Mouse (Mus musculus): ENCODE results near the gene Akap14.
"Not testable (repeated sequence)": the region's sequence is repeated elsewhere in the genome, so short reads cannot be mapped to it uniquely, and the experiment has no call there.

Gene Akap14

DNA sequence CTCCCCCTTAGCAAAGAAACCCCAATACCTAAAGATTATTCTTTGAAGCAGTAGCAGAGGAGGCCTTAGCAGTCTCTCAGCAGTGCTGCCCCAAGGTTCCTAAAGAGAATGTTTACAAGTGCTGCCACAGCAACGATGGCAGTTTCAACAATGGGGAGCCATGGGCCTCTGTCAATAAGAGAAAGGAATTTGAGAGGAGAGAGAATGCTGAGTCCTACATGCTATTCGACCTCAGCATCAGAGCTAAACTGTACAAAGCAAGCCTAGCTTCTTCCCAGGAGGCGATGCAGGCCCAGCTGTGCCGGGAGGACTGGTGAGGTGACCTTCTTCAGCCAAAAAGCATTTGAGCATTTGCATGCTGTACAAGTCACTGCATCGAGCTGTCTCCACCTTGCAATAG is at the start of gene Akap14:
Akap14 (minus strand) TSS at position 101 of the 400 bp plus-strand sequence.
- in situ Hi-C loops (cut with MboI, MseI): no loop called here

DNA sequence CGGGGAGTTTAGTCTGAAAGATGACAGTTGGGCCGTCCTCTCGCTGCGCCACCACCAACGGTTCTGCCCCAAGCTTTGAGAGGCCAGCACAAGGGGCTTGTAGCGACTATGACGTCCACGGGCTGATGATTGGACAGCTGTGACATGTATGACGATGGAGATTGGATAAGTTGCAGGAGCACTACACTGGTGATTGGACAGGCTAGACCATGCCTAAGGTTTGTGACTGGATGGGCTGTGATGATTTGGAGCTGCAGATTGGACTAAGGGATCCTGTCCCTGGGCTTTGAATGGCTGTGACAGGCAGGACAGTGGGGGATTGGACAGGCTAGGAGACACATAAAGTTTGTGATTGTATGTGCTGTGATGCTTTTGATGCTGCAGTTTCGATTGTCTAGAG is 42.3 kb upstream of the Akap14 start, which contains the start of gene Gm9:
Gm9 (minus strand) TSS at position 101 of the 400 bp plus-strand sequence.
- in situ Hi-C loops (cut with MboI, MseI): no loop called here

DNA sequence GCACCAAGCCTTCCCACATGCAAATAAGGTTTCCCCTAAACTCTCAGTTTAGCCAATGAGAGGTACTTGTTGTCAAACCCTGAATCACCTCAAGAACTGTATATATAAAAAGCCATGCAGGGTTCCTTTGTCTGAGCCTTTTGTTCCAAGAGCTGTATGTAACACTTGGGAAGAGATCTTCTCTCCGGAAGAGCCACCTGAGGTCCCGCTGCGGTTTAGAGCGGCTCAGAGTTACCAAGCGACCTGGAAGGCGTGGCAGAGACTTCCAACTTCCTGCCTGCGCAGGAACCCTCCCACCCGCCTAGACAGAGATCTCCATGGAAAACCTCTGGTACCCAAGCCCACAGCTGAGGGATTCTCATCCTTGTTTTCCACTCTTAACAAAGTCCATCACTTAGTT is 30.0 kb upstream of the Akap14 start:
- in situ Hi-C loops (cut with MboI, MseI): no loop called here

DNA sequence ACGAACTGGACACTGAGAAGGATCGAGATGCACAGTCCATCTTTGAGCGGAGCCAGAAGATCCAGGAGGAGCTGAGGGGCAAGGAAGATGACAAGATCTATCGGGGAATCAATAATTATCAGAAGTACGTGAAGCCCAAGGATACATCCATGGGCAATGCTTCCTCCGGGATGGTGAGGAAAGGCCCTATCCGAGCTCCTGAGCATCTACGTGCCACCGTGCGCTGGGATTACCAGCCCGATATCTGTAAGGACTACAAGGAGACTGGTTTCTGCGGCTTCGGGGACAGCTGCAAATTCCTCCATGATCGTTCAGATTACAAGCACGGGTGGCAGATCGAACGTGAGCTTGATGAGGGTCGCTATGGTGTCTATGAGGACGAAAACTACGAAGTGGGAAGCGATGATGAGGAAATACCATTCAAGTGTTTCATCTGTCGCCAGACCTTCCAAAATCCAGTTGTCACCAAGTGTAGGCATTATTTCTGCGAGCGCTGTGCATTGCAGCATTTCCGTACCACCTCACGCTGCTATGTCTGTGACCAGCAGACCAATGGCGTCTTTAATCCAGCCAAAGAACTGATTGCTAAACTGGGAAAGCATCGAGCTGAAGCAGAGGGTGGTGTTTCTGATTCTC is 23.2 kb upstream of the Akap14 start:
- in situ Hi-C loops (cut with MboI, MseI): no loop called here

DNA sequence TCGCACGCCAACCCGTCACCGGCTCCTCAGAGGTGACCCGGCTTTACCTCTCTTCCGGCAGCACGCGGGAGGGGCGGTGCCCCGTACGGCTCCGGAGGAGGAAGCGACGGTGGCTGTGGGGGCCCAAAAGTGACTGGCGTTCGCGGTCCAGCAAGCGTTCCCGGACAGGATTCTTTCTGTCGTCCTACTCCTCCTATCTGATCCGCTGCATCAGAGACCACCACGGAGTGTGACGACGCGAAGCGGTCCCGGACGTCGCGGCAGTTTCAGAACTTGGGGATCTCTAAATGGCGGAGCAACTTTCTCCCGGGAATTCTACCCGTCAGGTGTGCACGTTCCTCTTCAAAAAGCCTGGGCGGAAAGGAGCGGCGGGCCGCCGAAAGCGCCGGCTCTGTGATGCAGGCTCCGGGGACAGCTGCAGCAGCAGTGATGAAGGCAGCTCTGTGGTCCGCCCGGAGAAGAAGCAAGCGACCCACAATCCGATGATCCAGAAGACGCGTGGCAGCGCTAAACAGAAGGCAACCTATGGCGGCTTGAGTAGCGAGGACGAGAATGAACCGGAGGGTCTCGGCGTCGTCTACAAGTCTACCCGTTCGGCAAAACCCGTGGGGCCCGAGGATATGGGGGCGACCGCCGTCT is 22.6 kb upstream of the Akap14 start, which contains the start of the genes Ndufa1 and Rnf113a1:
Ndufa1 (minus strand) TSS at position 59 of the 639 bp plus-strand sequence.
Rnf113a1 (plus strand) TSS at position 141 of the 639 bp plus-strand sequence.
- in situ Hi-C loops (cut with MboI, MseI): no loop called here

DNA sequence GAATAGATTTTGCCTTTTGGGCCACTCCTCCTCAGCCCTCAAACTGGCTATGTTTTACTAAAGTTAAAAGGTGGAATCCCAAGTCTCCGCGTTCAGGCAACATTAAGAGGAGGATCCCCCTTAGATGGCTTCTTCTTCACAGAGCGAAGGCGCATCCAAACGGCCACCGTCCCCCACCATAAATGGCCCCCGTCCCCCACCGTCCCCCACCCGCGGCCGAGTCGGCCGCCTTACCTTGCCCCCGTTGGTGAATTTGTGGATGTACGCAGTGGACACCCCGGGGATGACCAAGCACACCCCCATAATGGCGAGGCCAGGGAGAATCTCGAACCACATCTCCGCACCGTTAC is 22.1 kb upstream of the Akap14 start:
- in situ Hi-C loops (cut with MboI, MseI): no loop called here

DNA sequence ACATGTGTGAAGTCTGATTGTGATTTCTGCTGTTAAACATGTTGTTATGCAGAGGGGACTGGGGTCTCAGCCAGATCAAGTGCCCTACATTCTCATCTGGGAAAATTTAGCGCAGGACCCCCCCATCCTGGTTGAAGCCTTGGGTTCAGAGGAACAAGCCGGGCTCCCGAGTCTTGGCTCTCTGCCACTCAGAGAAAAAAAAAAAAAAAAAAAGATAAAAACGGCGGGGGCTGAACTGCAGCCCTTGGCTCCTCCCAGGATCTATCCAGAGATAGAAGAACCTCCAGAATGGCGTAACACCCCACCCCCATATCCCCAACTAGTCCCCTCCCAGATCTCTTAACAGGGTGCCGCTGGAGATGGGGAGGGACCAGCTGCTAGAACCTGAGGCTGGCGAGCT is 15.8 kb upstream of the Akap14 start:
- in situ Hi-C loops (cut with MboI, MseI): not testable (repeated sequence)

DNA sequence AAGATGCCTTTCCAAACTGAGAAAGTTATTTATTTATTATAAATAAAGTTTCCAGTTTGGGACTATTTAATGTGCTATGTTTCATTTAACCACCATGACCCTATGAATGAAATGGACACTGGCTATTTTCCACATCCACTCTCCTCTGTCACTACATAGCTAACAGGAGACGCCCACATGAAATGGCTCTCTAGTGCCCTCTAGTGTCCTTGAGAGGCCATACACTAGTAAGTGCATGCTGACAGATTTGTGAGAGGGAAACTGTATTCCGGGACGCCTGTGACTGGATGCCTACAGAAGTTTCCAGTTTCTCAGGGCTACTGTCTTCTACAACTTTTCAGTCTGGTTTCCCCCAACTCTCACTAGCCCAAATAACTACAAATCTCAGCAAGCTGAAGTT is 1.6 kb downstream of the Akap14 start:
- in situ Hi-C loops (cut with MboI, MseI): no loop called here

DNA sequence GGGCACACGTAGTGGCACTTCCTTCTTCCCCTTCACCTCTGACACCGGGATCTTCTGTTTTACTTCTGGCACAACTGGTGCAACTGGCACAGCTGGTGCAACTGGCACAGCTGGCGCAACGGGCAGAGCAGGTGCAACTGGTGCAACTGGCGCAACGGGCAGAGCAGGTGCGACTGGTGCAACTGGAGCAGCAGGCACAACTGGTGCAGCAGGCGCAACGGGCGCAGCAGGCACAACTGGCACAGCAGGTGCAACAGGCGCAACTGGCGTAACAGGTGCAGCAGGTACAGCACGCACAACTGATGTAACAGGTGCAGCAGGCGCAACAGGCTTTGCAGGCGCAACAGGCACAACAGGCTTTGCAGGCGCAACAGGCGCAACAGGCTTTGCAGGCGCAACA is 5.5 kb downstream of the Akap14 start:
- in situ Hi-C loops (cut with MboI, MseI): no loop called here

DNA sequence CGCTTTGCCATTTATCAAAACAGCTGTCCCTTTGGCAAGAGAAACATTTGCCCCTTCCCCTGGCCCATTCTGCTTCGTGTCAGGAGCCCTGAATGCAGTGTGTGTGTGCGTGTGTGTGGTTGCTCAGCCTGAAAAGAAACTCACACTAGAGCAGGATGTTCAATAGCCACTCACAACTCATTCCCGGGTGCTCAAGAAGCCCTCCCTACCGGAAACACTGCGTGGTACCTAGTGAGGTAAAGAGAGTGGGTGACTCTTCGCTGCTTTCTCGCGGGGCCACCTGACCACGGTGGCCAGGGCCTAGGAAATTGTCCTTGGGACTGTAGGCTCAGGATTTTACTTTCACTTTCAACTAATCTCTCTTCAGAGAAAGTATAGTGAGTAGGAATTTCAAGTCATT is 7.5 kb downstream of the Akap14 start:
- in situ Hi-C loops (cut with MboI, MseI): no loop called here

DNA sequence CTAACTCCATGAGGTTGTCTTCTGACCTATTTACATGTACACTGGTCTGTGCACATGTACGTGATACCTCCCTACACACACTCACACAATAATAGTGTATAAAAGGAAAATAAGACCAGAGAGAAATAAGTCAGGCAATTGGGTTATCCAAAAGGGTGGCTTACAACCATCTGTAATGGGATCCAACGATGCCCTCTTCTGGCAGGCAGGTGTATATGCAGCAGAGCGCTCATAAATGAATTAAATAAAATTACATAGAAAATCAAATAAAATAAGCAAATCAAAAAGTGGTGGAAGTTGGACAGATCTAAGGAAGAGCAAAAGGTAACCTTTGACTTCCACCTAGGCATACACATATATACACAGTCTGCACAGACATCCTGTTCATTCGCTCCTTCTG is 10.8 kb downstream of the Akap14 start:
- in situ Hi-C loops (cut with MboI, MseI): no loop called here

DNA sequence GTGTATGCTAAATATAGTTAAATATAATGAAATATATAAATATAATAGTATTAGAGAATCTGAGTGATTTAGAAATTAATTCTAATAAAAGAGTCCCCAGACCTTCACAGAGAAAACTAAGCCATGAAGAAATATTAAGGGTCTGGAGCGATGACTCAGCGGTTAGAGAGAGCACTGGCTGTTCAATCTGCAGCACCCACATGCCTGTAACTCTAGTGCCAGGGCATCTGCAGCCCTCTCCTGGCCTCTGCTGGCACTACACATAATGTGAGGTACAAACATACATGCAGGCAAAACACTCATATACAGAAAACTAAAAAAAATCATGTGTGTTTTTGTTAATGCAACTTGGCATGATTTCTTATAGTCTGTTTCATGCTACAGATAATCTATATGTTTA is 23.7 kb downstream of the Akap14 start:
- in situ Hi-C loops (cut with MboI, MseI): no loop called here

DNA sequence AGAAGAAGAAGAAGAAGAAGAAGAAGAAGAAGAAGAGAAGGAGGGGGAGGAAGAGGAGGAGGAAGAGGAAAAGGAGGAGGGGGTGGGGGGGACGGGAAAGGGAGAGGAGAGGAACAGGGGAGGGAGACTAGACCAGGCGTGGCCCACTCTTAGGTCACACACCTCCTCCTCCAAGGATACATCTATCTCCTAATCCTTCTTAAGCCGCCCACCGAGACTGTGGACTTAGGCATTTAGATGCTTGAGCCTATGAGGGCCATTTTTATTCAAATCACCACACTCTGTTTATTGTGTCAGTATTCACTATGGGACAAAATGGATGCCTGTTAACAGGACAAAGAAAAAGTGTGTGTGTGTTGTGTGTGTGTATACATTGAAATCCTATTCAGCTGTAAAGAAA is 24.1 kb downstream of the Akap14 start:
- in situ Hi-C loops (cut with MboI, MseI): not testable (repeated sequence)

DNA sequence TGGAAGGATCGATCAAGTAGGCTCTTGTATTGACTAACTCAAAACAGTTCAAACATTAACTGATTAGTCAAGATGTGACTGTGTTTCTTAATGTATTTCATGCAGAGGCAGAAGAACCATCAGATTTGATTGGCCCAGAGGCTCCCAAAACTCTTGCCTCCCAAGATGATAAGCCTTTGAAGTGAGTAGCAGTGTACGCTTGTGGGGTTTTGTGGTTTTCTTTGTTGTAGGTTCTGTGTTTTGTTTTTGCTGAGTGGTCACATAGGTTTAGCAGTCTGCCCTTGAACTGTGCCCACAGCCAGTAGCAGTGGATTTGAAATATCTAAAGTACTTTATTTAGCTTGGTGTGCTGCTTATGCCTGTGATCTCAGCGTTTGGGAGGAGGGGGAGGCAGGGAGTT is 26.9 kb downstream of the Akap14 start:
- in situ Hi-C loops (cut with MboI, MseI): no loop called here

DNA sequence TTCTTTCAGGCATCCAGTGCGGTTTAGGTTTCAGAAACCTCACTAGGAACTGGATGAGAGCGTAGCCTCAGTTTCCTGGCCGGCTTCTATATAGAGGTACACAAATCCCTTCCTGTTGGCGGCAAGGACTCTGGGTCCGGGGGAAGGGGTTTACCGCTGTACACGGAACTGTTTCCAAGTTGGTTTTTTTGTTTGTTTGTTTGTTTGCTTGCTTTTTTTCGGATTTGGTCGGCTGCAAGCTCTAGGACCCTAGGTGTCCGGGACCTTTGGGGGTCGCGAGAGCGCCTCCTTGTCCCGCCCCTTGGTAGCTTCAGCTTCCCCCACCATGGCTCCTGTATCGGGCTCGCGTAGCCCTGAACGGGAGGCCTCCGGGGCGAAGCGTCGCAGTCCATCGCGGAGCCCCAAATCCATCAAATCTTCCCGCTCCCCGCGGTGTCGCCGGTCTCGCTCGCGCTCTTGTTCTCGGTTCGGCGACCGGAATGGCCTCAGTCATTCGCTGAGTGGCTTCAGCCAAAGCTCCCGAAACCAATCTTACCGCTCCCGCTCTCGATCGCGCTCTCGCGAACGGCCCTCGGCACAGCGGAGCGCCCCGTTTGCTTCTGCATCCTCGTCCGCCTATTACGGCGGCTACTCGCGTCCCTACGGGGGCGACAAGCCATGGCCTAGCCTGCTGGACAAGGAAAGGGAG is 41.8 kb downstream of the Akap14 start, which contains the start of gene Nkap:
Nkap (plus strand) TSS at position 125 of the 688 bp plus-strand sequence.
- in situ Hi-C loops (cut with MboI, MseI): no loop called here

DNA sequence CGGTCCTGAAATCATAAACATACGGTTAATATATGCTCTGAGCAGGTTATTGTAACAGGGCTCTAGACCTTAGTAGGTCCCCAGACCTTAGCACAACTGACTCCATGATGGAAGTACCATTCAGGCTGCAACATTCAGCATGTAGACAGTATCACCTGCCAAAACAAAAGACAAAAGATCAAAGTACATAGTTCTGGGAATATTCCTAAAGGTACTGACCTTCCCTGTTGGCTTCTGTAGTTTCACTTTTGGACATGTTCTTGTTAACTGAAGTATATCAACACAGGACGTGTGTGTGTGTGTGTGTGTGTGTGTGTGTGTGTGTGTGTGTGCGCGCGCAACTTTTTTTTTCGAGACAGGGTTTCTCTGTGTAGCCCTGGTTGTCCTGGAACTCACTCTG is 43.1 kb downstream of the Akap14 start:
- in situ Hi-C loops (cut with MboI, MseI): no loop called here

DNA sequence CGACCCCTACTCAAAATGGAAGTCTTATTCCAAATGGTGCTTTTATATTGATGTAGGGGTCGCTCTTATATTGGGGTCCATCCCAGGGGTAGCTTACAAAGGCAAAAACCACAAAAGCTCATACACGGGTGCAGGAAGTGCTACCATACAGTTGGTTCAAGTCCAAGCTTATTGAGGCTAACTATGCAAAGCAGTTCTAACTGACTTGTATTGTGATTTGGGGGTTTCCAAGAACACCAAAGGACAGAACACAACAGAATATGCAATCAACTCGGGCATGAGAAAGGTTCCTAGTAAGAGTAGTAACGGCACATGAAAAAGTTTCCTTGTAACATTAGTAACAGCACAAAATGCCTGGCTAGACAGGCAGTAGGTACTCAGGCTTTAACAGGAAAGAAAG is 48.4 kb downstream of the Akap14 start:
- in situ Hi-C loops (cut with MboI, MseI): no loop called here

DNA sequence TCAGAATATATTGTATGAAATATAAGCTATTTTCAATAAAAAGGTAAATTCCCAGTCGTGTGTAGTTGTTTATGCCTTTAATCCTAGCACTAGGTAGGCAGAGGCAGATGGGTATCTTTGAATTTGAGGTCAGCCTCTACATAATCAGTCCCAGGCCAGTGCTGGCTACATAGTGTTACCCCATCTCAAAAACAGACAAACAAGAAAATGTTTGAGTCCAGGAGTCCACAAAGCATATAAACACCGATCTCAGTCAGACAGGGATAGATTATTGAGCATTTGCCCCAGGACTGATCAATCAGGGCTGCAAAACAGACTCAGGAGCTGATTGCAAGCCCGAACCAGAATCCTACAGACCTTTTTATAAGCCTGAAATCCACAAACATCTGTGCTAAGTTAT is 49.1 kb downstream of the Akap14 start:
- in situ Hi-C loops (cut with MboI, MseI): no loop called here

DNA sequence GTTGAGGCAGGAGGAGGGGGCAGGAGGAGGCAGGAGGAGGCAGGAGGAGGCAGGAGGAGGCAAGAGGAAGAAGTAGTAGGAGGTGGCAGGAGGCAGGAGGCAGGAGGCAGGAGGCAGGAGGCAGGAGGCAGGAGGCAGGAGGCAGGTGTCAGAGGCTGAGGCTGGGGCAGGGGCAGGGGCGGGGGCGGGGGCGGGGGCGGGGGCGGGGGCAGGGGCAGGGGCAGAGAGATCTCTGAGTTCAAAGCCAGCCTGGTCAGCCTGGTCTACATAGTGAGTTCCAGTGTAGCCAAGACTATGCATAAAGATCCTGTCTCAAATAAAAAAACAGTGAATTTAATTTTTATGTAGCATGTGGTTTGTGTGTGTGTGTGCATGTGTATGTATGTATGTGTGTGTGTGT is 51.6 kb downstream of the Akap14 start:
- in situ Hi-C loops (cut with MboI, MseI): no loop called here

DNA sequence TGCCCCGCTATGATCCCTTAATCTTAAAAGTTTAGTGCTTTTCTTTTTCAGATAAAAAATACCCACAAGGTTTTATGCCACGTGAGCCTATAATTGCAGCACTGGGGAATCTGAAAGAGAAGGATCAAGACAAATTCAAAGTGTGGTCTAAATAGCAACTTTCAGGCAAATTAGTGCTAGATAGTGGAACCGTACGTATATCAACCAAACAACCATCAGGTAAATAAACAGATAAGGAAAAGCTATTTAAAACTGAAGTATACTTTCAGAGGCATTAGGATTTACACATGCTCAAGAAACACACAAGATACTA is 57.8 kb downstream of the Akap14 start:
- in situ Hi-C loops (cut with MboI, MseI): no loop called here

DNA sequence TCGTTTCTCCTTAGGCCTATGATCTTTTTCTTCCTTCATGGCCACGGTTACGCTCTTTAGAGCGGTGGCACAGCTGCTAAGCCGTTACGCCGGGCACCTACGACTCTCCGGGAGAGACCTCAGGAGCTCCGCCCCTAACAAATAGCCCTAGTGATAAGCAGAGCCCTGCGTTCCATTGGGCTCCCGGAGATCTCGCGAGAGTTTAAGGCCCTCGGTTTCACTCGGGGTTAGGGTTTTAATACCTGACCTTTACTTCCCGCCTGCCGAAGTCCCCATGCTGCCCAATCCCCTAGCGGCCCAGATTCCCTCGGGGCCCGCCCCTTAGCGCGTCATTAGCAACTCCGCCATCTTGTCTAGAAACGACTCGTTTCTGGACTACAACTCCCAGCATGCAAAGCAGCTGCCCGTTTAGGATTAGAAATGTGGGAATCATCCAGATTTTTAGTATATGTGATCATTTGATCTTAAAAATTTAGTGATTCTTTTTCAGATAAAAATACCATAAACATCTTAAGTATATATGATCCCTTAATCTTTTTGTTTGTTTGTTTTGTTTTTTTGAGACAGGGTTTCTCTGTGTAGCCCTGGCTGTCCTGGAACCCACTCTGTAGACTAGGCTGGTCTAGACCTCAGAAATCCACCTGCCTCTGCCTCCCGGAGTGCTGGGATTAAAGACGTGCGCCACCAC is 58.3 kb downstream of the Akap14 start, which contains the start of gene Upf3b:
Upf3b (minus strand) TSS at position 130 of the 688 bp plus-strand sequence.
- in situ Hi-C loops (cut with MboI, MseI): no loop called here

DNA sequence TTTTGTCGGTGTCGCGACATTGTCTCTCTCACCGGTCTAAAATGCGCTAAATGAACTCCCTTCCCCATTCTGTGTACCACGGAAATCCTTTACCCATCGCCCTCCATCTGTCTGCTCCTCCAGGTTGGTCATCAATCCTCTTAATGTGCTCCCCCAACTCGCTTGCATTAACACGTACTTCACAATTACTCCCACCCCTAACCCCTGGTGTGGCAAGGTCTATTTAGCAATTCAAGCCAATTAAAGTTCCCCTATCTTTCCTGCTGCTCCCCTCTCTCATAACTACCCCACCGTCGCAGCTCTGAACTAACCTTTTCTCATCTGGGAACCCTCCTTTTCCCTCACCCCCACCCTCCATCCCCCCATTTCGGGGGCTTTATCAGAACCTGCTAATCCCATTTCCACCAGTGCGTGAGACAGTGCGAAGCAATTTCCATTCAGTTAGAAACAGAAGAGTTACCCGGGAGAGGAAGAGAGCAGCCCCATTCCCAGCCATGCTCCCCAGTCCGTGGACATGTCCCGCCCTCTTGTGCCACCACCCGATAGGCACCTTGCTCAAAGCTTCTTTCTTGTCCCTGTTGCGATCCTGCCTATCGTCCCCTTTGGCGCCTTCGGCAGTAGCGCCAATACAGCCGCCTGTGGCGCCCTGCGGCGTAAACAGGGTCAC is 59.0 kb downstream of the Akap14 start:
- in situ Hi-C loops (cut with MboI, MseI): no loop called here

All from regulatory T cell (primary cell).